Mouse (Mus musculus) ES-E14 (cell line): ENCODE measurements at regions not wholly inside any gene's neighbourhood (a gene's known extent, or its start where the extent isn't known, plus 50 kb on each side); places are given as distances from the start of the nearest gene placed in this dataset.

Experiments used
- CHD2 ChIP-seq: IDR thresholded peaks from 2 replicates; pipeline ENCODE4 v1.6.1; 2014; ENCODE audit warnings: mild to moderate bottlenecking, low read depth, low read length, inconsistent platforms
- HCFC1 ChIP-seq: IDR thresholded peaks from 2 replicates; pipeline ENCODE4 v1.6.1; 2012; ENCODE audit warnings: low read length, inconsistent platforms, borderline replicate concordance; ENCODE audit not compliant: insufficient read depth
- ZC3H11A ChIP-seq: IDR thresholded peaks from 2 replicates; pipeline ENCODE4 v1.6.1; 2012; ENCODE audit warnings: low read depth, mild to moderate bottlenecking, inconsistent platforms, low read length, borderline replicate concordance
- ZNF384 ChIP-seq: IDR thresholded peaks from 2 replicates; pipeline ENCODE4 v1.6.1; 2012; ENCODE audit warnings: low read depth, low read length, inconsistent platforms

DNA sequence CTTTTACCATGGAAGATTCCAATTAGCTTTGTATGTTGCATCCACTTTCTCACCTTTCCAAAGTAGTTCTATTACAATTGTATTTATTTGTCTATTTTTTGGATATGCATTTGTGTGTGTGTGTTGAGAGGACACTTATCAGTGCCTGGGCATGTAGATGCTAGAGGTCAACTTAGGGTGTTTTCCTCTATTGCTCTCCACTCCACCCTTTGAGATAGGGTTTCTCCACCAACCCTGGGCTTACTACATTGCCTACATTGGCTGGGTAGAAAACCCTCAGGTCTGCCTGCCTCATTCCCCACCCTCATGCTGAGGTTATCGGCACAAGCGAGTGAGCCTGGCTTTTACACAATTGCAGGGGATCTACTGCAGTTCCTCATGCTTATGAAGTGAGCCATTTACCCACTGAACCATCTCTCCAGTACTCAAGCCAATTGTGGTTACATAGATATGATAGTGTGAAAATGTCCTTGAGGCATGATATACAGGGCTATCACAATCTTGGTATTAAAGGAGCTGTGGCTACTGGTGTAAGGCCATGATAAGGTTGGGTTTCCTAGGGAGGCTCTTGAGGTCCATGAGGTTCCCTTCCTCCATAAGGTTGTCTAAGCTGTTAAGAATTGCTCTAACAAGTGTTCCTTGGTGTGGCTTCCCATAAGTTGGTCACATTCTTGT is 87.6 kb downstream of the Otud1 start:
- TF ChIP-seq CHD2, result no peak
- TF ChIP-seq ZNF384, result no peak
- TF ChIP-seq ZC3H11A, result no peak
- no peak for TF ChIP-seq HCFC1
